Mouse (Mus musculus) liver, embryonic 16.5 days (tissue): ENCODE data around the gene Ache. TPM values are rescaled to one million over a fixed set of nuclear protein-coding genes. Genes with fewer than 3 reads are reported as not detected.
A peak's percentile ranks its signal among the peaks of the same experiment; 100 is the strongest.

Source experiments
- ATAC-seq: fragments of 200-750 bp; cut with Nextera tagmentation; 2 replicates; pipeline ENCODE4 v1.8.0; 2017; ENCODE audit warnings: low read depth, mild to moderate bottlenecking, moderate number of reproducible peaks, moderate library complexity
- H3K27ac ChIP-seq: fragments of 300-500 bp; sonication (generic); 2 replicates; pipeline ENCODE4 v1.5.1; 2014; ENCODE audit warnings: mild to moderate bottlenecking, low read length
- H3K27me3 ChIP-seq: fragments of 300-500 bp; sonication (generic); 2 replicates; pipeline ENCODE4 v1.6.1; 2014; ENCODE audit warnings: low read depth, low read length, mixed read lengths; ENCODE audit not compliant: control insufficient read depth, insufficient read depth
- H3K36me3 ChIP-seq: fragments of 300-500 bp; sonication (generic); 2 replicates; pipeline ENCODE4 v1.6.1; 2014; ENCODE audit warnings: mild to moderate bottlenecking; ENCODE audit not compliant: control insufficient read depth, insufficient read depth
- H3K4me1 ChIP-seq: fragments of 300-500 bp; sonication (generic); 2 replicates; pipeline ENCODE4 v1.6.1; 2014; ENCODE audit warnings: low read depth, low read length, mixed read lengths; ENCODE audit not compliant: control insufficient read depth
- H3K4me2 ChIP-seq: fragments of 300-500 bp; sonication (generic); 2 replicates; pipeline ENCODE4 v1.6.1; 2014; ENCODE audit warnings: low read depth, low read length, mixed read lengths
- H3K4me3 ChIP-seq: fragments of 300-500 bp; sonication (generic); 2 replicates; pipeline ENCODE4 v1.5.1; 2014; ENCODE audit warnings: low read depth, mild to moderate bottlenecking, low read length
- H3K9ac ChIP-seq: fragments of 300-500 bp; sonication (generic); 2 replicates; pipeline ENCODE4 v1.6.1; 2014; ENCODE audit warnings: low read depth, low read length
- H3K9me3 ChIP-seq: fragments of 300-500 bp; sonication (generic); replicated peaks from 2 replicates; pipeline ENCODE4 v1.6.1; 2016; ENCODE audit warnings: low read length; ENCODE audit not compliant: control insufficient read depth
- WGBS: fragments of 180-500 bp; shearing (Covaris S2); extraction: QIAGEN DNeasy Blood & Tissue Kit; methylation state at CpG from one replicate; pipeline ENCODE4 v1.1.7; 2014; ENCODE audit not compliant: insufficient replicate concordance; 5-methylcytosine and 5-hydroxymethylcytosine counted together
- polyA plus RNA-seq: library from polyadenylated mRNA; unstranded; fragments of >200 nt; fragmentation: Nextera tagmentation; extraction: Ambion mirVana; gene quantifications from 2 replicates; pipeline ENCODE4 v1.2.1, GENCODE M21; 2015

The Ache gene
- polyA plus RNA-seq, 1 experiment from 2014 or later = 18.6 TPM

DNA sequence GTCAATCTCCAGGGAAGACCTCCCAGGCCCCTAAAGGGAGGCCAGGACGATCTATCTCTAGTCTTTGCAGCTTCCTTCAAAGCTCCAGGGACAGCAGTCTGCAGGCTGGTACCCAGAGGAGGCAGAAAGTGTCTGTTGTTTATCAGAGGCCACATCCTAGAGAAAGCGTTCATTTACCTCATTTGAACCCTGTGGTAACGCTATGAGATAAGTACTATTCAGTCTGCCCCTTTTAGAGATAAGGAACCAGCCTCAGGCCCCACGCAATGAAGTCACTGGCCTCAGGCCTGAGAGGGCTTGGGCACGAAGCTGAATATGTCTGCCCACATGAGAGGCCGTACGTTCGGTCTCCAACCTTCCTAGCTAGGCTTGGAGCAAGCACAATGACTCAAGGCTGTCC is 30.0 kb downstream of the Ache start:
- Histone ChIP-seq H3K9me3 (no peaks in the 10 kb centered on the region), H3K27me3 (no peaks in the 10 kb centered on the region), H3K4me3 (no peak overlapping the region), H3K27ac (no peak overlapping the region), H3K4me2 (no peak overlapping the region), H3K36me3 (no peaks in the 10 kb centered on the region), H3K4me1 (peaks cover 22% of the 10 kb centered on the region), H3K9ac (no peak overlapping the region)
- no peak for ATAC-seq
- 35% methylated on average over 8 of the region's 8 CpGs for WGBS

DNA sequence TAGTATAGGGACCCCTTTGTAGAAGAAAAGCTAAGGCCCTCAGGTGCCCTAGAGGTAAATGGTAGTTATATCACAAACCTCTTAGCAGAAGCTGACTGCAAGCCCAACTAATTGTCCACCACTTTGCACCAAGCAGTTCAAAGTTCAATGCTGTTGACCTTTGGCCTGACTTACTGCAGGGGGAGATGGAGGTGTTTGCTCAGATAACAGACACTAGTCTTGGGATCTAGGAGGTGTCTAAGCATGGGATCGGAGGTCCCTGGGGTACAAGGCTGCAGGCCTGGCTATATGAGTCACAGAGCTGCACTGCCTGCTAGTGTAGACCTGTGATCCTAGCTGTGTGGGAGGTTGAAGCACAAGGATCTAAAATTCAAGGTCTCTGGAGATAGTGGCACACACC is 31.3 kb downstream of the Ache start:
- Histone ChIP-seq H3K9me3 (no peaks in the 10 kb centered on the region), H3K27ac (no peak overlapping the region), H3K4me1 (peaks cover 15% of the 10 kb centered on the region), H3K9ac (no peak overlapping the region), H3K4me3 (no peak overlapping the region), H3K4me2 (no peak overlapping the region), H3K36me3 (no peaks in the 10 kb centered on the region), H3K27me3 (no peaks in the 10 kb centered on the region)
- no peak for ATAC-seq
- 54% methylated on average over 1 of the region's 1 CpGs for WGBS

DNA sequence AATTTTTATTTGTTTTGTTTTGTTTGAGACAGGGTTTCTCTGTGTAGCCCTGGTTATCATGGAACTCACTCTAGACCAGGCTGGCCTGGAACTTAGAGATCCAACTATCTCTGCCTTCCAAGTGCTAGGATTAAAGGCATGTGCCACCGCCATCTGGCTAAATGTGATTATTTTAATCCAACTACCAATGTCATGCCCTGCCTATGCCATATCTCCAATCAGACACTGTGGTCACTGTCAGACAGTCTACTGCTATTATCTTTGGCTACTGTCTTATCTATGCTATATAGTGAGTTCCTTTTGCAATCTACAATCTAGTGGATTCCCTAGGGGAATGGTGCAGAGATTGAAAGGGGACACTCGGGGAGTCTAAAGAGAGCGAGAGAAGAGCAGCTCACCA is 33.7 kb downstream of the Ache start:
- Histone ChIP-seq H3K9me3 (no peaks in the 10 kb centered on the region), H3K27me3 (no peaks in the 10 kb centered on the region), H3K27ac (no peak overlapping the region), H3K9ac (no peak overlapping the region), H3K36me3 (no peaks in the 10 kb centered on the region), H3K4me1 (peaks cover 8% of the 10 kb centered on the region; the same call in 1 of the 2 replicates), H3K4me2 (no peak overlapping the region), H3K4me3 (no peak overlapping the region)
- no peak; the same call in 1 of the 2 replicates for ATAC-seq
- 69% methylated on average over 3 of the region's 3 CpGs for WGBS

DNA sequence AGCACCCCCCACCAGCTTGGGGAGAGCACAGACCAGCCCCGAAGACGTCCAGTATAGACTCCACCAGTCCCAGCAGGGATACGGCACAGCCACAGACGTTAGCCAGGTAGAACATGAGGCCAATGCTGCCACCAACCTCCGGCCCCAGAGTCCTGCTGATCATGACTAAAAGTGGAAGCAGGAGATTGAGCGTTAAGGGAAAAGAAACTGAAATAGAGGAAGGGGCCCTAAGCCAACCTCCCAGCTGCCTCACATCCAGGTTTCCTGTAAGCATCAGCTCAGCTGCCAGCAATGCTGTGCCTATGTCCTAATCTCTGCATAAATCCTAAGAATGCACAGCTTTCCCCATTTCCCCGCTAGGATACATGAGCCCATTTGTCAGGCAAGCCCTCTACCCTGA is 43.6 kb downstream of the Ache start:
- no peak for ATAC-seq
- H3K4me2 ChIP-seq = no peak overlapping the region
- no peaks in the 10 kb centered on the region for H3K9me3 ChIP-seq
- peaks cover 15% of the 10 kb centered on the region for H3K4me1 ChIP-seq
- WGBS = 62% methylated on average over 7 of the region's 7 CpGs
- no peak overlapping the region for H3K9ac ChIP-seq
- no peaks in the 10 kb centered on the region for H3K36me3 ChIP-seq
- H3K4me3 ChIP-seq = no peak overlapping the region
- H3K27me3 ChIP-seq = no peaks in the 10 kb centered on the region
- no peak overlapping the region for H3K27ac ChIP-seq

DNA sequence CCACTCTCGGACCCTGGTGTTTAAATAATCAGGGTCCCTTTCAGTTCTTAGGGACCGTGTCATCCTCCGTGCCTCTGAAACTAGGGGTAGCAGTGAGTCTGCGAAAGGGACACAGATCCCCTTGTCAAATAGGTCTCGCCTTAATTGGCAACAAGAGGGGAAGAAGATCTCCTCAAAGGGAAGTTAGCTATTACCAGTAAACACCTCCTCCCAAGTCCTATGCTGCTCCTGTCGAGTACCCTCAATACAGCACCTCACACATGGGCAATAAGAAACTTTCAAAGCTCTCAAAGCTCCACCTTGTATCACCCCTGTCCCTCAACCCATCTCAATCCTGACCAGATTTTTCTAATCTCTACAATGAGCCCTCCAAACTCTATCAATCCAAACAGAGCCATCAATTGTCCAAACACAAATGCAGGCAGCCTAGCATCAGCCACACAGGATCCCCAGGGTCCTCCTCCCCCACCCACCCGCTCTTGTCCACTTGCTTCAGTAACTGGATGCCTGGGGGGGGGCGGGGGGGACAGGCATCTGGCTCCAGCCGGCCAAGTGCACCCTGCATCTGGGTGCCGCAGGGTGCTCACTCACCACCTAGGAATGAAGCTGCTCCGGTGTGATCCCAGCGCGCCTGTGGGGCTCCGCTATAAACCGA is 45.7 kb downstream of the Ache start:
- peak overlapping the region; percentile 65 for H3K9ac ChIP-seq
- H3K27ac ChIP-seq = no peak overlapping the region
- no peaks in the 10 kb centered on the region for H3K9me3 ChIP-seq
- ATAC-seq = no peak
- H3K27me3 ChIP-seq = no peaks in the 10 kb centered on the region
- H3K4me3 ChIP-seq = peak overlapping the region; percentile 70
- no peaks in the 10 kb centered on the region for H3K36me3 ChIP-seq
- H3K4me1 ChIP-seq = peaks cover 18% of the 10 kb centered on the region
- WGBS = 13% methylated on average over 15 of the region's 15 CpGs
- H3K4me2 ChIP-seq = peak overlapping the region; percentile 94

DNA sequence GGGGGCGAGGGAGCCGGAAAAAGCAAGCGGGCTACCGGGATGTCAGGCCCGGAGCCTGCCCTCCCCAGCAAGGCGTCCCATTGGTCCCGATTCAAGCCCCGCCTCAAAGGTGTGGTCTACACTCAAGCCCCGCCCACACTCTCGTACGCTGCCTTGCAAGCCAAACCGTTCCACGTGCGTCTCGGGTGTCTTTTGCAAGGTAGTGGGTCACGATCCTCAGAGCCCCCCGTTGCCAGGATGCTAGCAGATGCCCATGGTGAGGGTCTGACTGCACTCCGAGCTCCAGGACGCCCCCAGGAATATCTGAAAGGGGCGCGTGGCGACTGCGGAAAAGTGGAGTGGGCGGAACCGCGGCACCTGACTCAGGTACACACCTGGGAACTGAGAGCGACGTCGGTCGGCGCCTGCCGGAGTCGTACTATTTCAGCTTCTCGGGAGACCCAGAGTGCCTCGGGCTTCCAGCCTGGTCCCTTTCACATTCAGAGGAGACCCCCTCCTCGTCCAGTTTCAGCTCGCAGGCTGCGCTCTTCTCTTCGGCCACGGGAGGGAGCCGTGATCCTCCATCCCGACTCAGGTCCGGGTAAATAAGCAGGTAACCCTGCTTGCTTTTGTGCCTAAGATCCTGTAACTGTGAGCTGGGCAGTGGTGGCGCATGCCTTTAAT is 46.3 kb downstream of the Ache start, which contains the start of gene Slc12a9:
Gene Slc12a9 (minus strand): TSS at position 86 of the 663 bp plus-strand sequence.
- under 1% methylated on average over 43 of the region's 44 CpGs for WGBS
- ATAC-seq = peak; percentile 85
- H3K4me1 ChIP-seq = peaks cover 18% of the 10 kb centered on the region

DNA sequence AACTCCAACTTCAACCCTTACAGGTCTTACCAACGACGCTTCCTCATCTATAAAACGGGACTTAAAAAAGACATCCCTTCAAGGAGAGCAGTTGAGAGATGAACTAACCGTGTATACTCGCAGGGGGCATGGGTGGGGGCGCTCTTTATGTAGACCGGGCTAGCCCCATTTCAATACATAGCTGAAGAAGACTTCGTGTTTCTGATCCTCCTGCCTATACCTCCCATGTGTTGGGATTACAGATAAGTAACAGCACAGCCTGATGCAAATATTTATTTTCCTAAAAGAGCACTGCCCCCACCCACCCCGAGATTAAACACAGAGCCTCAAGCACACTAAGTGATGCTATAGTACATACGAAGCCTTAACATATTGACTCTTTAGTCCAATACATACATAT is 47.0 kb downstream of the Ache start:
- ATAC-seq = no peak
- Histone ChIP-seq H3K4me2 (peak overlapping the region; percentile 94), H3K9me3 (no peaks in the 10 kb centered on the region), H3K27me3 (no peaks in the 10 kb centered on the region), H3K4me3 (0 out of 2 replicates have a peak overlapping the region, but pooled peaks have one; percentile 70), H3K27ac (no peak overlapping the region), H3K36me3 (no peaks in the 10 kb centered on the region), H3K4me1 (peaks cover 23% of the 10 kb centered on the region), H3K9ac (no peak overlapping the region)
- 32% methylated on average over 10 of the region's 10 CpGs for WGBS

More for the DNA sequence above, 46.3 kb downstream of the Ache start, which contains the start of gene Slc12a9:
- H3K27ac ChIP-seq = no peak within 1 kb of the TSS
- H3K36me3 ChIP-seq = no peaks in the 10 kb centered on the region
- peak within 1 kb of the TSS; percentile 70 for H3K4me3 ChIP-seq
- H3K27me3 ChIP-seq = no peaks in the 10 kb centered on the region
- H3K4me2 ChIP-seq = peak within 1 kb of the TSS; percentile 94
- H3K9ac ChIP-seq = peak within 1 kb of the TSS; percentile 65
- H3K9me3 ChIP-seq = no peaks in the 10 kb centered on the region

DNA sequence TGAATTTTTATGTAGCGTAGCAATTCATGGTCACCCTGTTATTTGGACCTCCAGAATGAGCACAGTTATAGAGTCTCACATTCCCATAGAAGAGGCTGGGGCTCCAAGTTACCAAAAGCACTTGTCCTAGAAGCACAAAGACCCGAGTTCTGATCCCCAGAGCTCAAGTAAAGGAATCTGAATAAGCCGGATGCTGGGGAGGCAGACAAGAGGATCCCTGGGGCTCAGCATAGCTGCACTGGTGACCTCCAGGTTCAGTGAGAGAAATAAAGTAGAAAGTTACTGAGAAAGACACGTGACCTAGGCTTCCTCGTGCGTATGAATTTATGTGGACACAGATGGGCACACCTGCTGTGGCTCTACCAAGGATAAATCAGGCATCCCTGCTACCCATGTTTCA is 47.7 kb downstream of the Ache start:
- WGBS = 68% methylated on average over 6 of the region's 6 CpGs

DNA sequence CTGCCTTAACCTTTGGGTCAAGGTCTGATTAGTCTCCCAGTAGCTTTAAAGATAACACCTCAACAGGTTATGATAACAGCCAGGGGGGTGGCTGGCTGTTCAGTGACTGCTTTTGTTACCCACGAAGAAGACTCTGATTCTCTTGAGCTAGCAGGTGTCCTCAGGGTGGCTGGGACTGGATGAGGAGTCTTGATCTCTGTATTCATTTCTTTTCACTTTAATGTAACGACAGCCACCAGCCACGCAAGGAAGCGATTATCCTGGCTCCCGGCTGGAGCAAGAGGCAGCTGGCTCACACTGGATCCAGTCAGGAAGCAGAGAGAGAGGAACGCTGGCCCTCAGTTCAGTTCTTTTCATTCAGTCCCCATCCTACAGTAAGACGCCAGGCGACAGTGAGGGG is 49.9 kb downstream of the Ache start:
- Histone ChIP-seq H3K4me3 (no peak overlapping the region), H3K36me3 (no peaks in the 10 kb centered on the region), H3K27me3 (no peaks in the 10 kb centered on the region), H3K9me3 (no peaks in the 10 kb centered on the region), H3K4me1 (peaks cover 24% of the 10 kb centered on the region), H3K9ac (no peak overlapping the region), H3K27ac (peak overlapping the region; percentile 13), H3K4me2 (no peak overlapping the region)
- ATAC-seq = no peak
- 53% methylated on average over 8 of the region's 8 CpGs for WGBS

More for the DNA sequence above, 47.7 kb downstream of the Ache start:
- Histone ChIP-seq H3K4me2 (no peak overlapping the region), H3K27me3 (no peaks in the 10 kb centered on the region), H3K4me3 (no peak overlapping the region), H3K9me3 (no peaks in the 10 kb centered on the region), H3K9ac (no peak overlapping the region), H3K36me3 (no peaks in the 10 kb centered on the region), H3K4me1 (peaks cover 24% of the 10 kb centered on the region), H3K27ac (no peak overlapping the region)
- no peak for ATAC-seq
